Mouse (Mus musculus): ENCODE data around the gene Acvr2a.

- no peak for TF ChIP-seq GATA1 (IDR thresholded peaks at IDR 0.05; ENCODE audit: low read length)
- no peak for TF ChIP-seq TAL1 (IDR thresholded peaks at IDR 0.05; ENCODE audit: low read length)
These were observed 43.3 kb upstream of the Acvr2a start for GRCm38 (mm10) chr2:48770634-48771033.

All from erythroblast, embryonic 14.5 days (primary cell).